Mouse (Mus musculus) forelimb bud, embryonic 11.5 days (tissue): ENCODE measurements around the gene Phf2.

Experiments used
- DNase-seq: peaks from one replicate; pipeline ENCODE4 v3.0.0-alpha.2; 2012; ENCODE audit warnings: low read depth, low spot score

Phf2 gene

GRCm38 (mm10) chr13:48870771-48871731 lies at the start of gene Phf2:
Phf2 (minus strand) TSS chr13:48871119.
- DNase-seq, result no peak

GRCm38 (mm10) chr13:48919756-48920415 lies 49.0 kb upstream of the Phf2 start:
- DNase-seq, result no peak

GRCm38 (mm10) chr13:48917113-48917599 lies 46.2 kb upstream of the Phf2 start:
- no peak for DNase-seq

GRCm38 (mm10) chr13:48913680-48914079 lies 42.8 kb upstream of the Phf2 start:
- DNase-seq, result no peak

- no peak for DNase-seq
Measured at GRCm38 (mm10) chr13:48913141-48913540, 42.2 kb upstream of the Phf2 start.

GRCm38 (mm10) chr13:48911426-48911825 lies 40.5 kb upstream of the Phf2 start:
- DNase-seq, result no peak

- DNase-seq, result no peak
Measured at GRCm38 (mm10) chr13:48905458-48905857, 34.5 kb upstream of the Phf2 start.

- no peak for DNase-seq
Measured at GRCm38 (mm10) chr13:48895376-48895775, 24.5 kb upstream of the Phf2 start.

- DNase-seq, result no peak
Measured at GRCm38 (mm10) chr13:48890260-48890960, 19.5 kb upstream of the Phf2 start.

GRCm38 (mm10) chr13:48878534-48878933 lies 7.6 kb upstream of the Phf2 start:
- DNase-seq, result peak; percentile 98

GRCm38 (mm10) chr13:48877805-48878204 lies 6.9 kb upstream of the Phf2 start:
- no peak for DNase-seq

GRCm38 (mm10) chr13:48872726-48873125 lies 1.8 kb upstream of the Phf2 start:
- DNase-seq, result no peak

- DNase-seq, result no peak
Measured at GRCm38 (mm10) chr13:48871887-48872606, 1.1 kb upstream of the Phf2 start.

GRCm38 (mm10) chr13:48869950-48870770 lies 759 bp downstream of the Phf2 start:
- DNase-seq, result no peak

- DNase-seq, result no peak
Measured at GRCm38 (mm10) chr13:48869600-48869949, 1.3 kb downstream of the Phf2 start.

- no peak for DNase-seq
Measured at GRCm38 (mm10) chr13:48869088-48869487, 1.8 kb downstream of the Phf2 start.

- DNase-seq, result no peak
Measured at GRCm38 (mm10) chr13:48864673-48865356, 6.1 kb downstream of the Phf2 start.

- no peak for DNase-seq
Measured at GRCm38 (mm10) chr13:48863556-48863955, 7.4 kb downstream of the Phf2 start.

GRCm38 (mm10) chr13:48861913-48862312 lies 9.0 kb downstream of the Phf2 start:
- DNase-seq, result no peak

- DNase-seq, result no peak
Measured at GRCm38 (mm10) chr13:48858779-48859178, 12.1 kb downstream of the Phf2 start.
